In genomic region chr5:66062930-66063220, GRCm38 (mm10) we compare ENCODE assay signal across 25 mouse cellular contexts. TPM values are rescaled to one million over a fixed set of nuclear protein-coding genes. Genes with fewer than 3 reads are reported as not detected.
DNase-seq lines count a peak whose midpoint lies in the region; ATAC-seq and TF ChIP-seq lines count a peak whose summit lies in the region.
"Had no signal": no experiment of that assay in that cellular context is flagged by ENCODE, and none has a peak within 500 bp of the region (broad histone marks: within the 10 kb centered on the region; RNA-seq: fewer than 3 reads in every experiment).

No protein-coding gene starts in this region.

- 61% methylated on average over 3 of the region's 3 CpGs for WGBS in kidney, embryonic 14.5 days
- WGBS in neural tube, embryonic 13.5 days: 75% methylated on average over 3 of the region's 3 CpGs
- WGBS in stomach, postnatal 0 days: 66% methylated on average over 3 of the region's 3 CpGs

- H3K27ac ChIP-seq in kidney, embryonic 14.5 days (ENCODE audit: low read depth, low read length): peak overlapping the region; percentile 69; the same call in 1 of the 2 replicates
- H3K27ac ChIP-seq in neural tube, embryonic 13.5 days (replicated peaks): peak overlapping the region; percentile 33; the same call in 1 of the 2 replicates
- H3K27ac ChIP-seq in stomach, postnatal 0 days (replicated peaks): 0 out of 2 replicates have a peak overlapping the region, but pooled peaks have one; percentile 13
- H3K27ac ChIP-seq: forebrain, embryonic 15.5 days; heart, embryonic 13.5 days; macrophage had no signal

- DNase-seq in adrenal gland, postnatal 36 days: peak; percentile 39 to 46
- no peak for DNase-seq in adrenal gland, postnatal 25 days
- DNase-seq in kidney, adult 18-20 months: no peak
- no peak for DNase-seq in neural tube, embryonic 10.5 days (ENCODE audit: extremely low spot score, low spot score)
- no peak for DNase-seq in stomach, postnatal 0 days (ENCODE audit: low spot score)
- DNase-seq: cerebellum, adult 11-12 months; embryo, embryonic 11 days; gastrocnemius, postnatal 14 days; heart, adult 18-20 months; lung, adult 18-20 months; spleen, adult 18-20 months had no signal

- H3K27me3 ChIP-seq in kidney, embryonic 14.5 days (ENCODE audit: control insufficient read depth, insufficient read depth, low read length): no peaks in the 10 kb centered on the region
- no peaks in the 10 kb centered on the region for H3K27me3 ChIP-seq in neural tube, embryonic 13.5 days
- H3K27me3 ChIP-seq in stomach, postnatal 0 days (ENCODE audit: control insufficient read depth, insufficient read depth, low read length): no peaks in the 10 kb centered on the region
- H3K27me3 ChIP-seq: CH12.LX; forebrain, embryonic 15.5 days; heart, embryonic 13.5 days had no signal

- no peak for ATAC-seq in kidney, embryonic 14.5 days (ENCODE audit: low FRiP score, low TSS enrichment)
- no peak for ATAC-seq in neural tube, embryonic 13.5 days (ENCODE audit: low read depth)
- ATAC-seq in stomach, postnatal 0 days (ENCODE audit: low FRiP score, low TSS enrichment): 0 out of 2 replicates have a peak, but pooled peaks have one; percentile 38
- no peak for ATAC-seq in megakaryocyte-erythroid progenitor cell, adult 5-6 weeks (replicated peaks; ENCODE audit: low FRiP score, low TSS enrichment, poor library complexity, severe bottlenecking)

- no peak overlapping the region for H3K4me2 ChIP-seq in kidney, embryonic 14.5 days (replicated peaks; ENCODE audit: low read depth, low read length)
- no peak overlapping the region for H3K4me2 ChIP-seq in neural tube, embryonic 13.5 days
- no peak overlapping the region for H3K4me2 ChIP-seq in stomach, postnatal 0 days (replicated peaks; ENCODE audit: low read depth)
- H3K4me2 ChIP-seq: forebrain, embryonic 15.5 days; heart, embryonic 13.5 days; midbrain, embryonic 11.5 days had no signal

- no peak for TF ChIP-seq CTCF in stomach, postnatal 0 days (IDR thresholded peaks at IDR 0.05; ENCODE audit: low read depth)

- H3K4me3 ChIP-seq in kidney, embryonic 14.5 days (ENCODE audit: low read length): no peak overlapping the region
- H3K4me3 ChIP-seq in neural tube, embryonic 13.5 days: no peak overlapping the region
- no peak overlapping the region for H3K4me3 ChIP-seq in stomach, postnatal 0 days (ENCODE audit: low read depth, low read length)
- H3K4me3 ChIP-seq: forebrain, embryonic 15.5 days; heart, embryonic 13.5 days had no signal

- H3K4me1 ChIP-seq in kidney, embryonic 14.5 days (ENCODE audit: control insufficient read depth, insufficient read depth, low read length): no peaks in the 10 kb centered on the region
- peaks cover 16% of the 10 kb centered on the region for H3K4me1 ChIP-seq in neural tube, embryonic 13.5 days (replicated peaks)
- no peaks in the 10 kb centered on the region for H3K4me1 ChIP-seq in stomach, postnatal 0 days (replicated peaks; ENCODE audit: control insufficient read depth, insufficient read depth)

- no peaks in the 10 kb centered on the region for H3K9me3 ChIP-seq in kidney, embryonic 14.5 days (ENCODE audit: control insufficient read depth, low read length)
- H3K9me3 ChIP-seq in neural tube, embryonic 13.5 days: no peaks in the 10 kb centered on the region
- no peaks in the 10 kb centered on the region for H3K9me3 ChIP-seq in stomach, postnatal 0 days (ENCODE audit: control insufficient read depth, low read length)
- H3K9me3 ChIP-seq: forebrain, embryonic 15.5 days; heart, embryonic 13.5 days had no signal

- no peak for TF ChIP-seq EP300 in stomach, postnatal 0 days (optimal IDR thresholded peaks at IDR 0.05)

- no peaks in the 10 kb centered on the region for H3K36me3 ChIP-seq in kidney, embryonic 14.5 days (ENCODE audit: control insufficient read depth, insufficient read depth, low read length)
- no peaks in the 10 kb centered on the region for H3K36me3 ChIP-seq in neural tube, embryonic 13.5 days
- no peaks in the 10 kb centered on the region for H3K36me3 ChIP-seq in stomach, postnatal 0 days (ENCODE audit: control insufficient read depth, insufficient read depth, low read length)
- H3K36me3 ChIP-seq: forebrain, embryonic 15.5 days; heart, embryonic 13.5 days had no signal

- no peak overlapping the region for H3K9ac ChIP-seq in kidney, embryonic 14.5 days (ENCODE audit: low read depth, low read length)
- no peak overlapping the region for H3K9ac ChIP-seq in neural tube, embryonic 13.5 days
- no peak overlapping the region for H3K9ac ChIP-seq in stomach, postnatal 0 days (ENCODE audit: low read length)
- H3K9ac ChIP-seq: forebrain, embryonic 15.5 days; heart, embryonic 13.5 days had no signal

RNA-seq across cellular contexts. Expression of gene 9130230L23Rik, which starts 58.8 kb away (rescaled TPM):
- total RNA-seq in adrenal gland, postnatal 36 days (2021): 1 to 10 TPM in 1 of 2 experiments, under 1 TPM in 1; 0.53 to 1.3 TPM
- 0.79 and 1.00 TPM in 2 replicates for total RNA-seq in adrenal gland, postnatal 25 days (2021)
- polyA plus RNA-seq in kidney, embryonic 14.5 days (2014; fragmentation: Nextera tagmentation; extraction: Ambion mirVana): 0.38 and 0.40 TPM in 2 replicates
- polyA plus RNA-seq in neural tube, embryonic 13.5 days (2015; fragmentation: Nextera tagmentation; extraction: Ambion mirVana): 0.10 TPM in 1 of 2 replicates, not detected in the other
- 4.7 and 4.8 TPM in 2 replicates for polyA plus RNA-seq in stomach, postnatal 0 days (2015; fragmentation: Nextera tagmentation; extraction: Ambion mirVana)
- total RNA-seq in megakaryocyte-erythroid progenitor cell, adult 5-6 weeks (2014; fragmentation: Nextera tagmentation): not detected in 2 replicates
- total RNA-seq in megakaryocyte-erythroid progenitor cell, adult 5-6 weeks (2017): not detected in 2 replicates
- total RNA-seq: heart, adult 18-20 months; heart, postnatal 25 days; layer of hippocampus, postnatal 25 days; left cerebral cortex, postnatal 14 days; MEL had no signal
- polyA plus RNA-seq: heart, embryonic 13.5 days; limb, embryonic 14.5 days; macrophage; midbrain, embryonic 11.5 days; neural tube, embryonic 14.5 days had no signal

Comparison
In these comparisons a context has a peak if more than half of its experiments do, and no peak if none do; other contexts are left out.
1. DNase-seq: peak in adrenal gland, postnatal 36 days (2 of 2); none in adrenal gland, postnatal 25 days (single experiment), kidney, adult 18-20 months (single experiment), neural tube, embryonic 10.5 days (single experiment) and stomach, postnatal 0 days (single experiment).
2. H3K27ac ChIP-seq: peak in every context shown above with its lines; median percentile 69 in kidney, embryonic 14.5 days; 33 in neural tube, embryonic 13.5 days; 13 in stomach, postnatal 0 days.